Mouse (Mus musculus) limb, embryonic 11.5 days (tissue): ENCODE data around the gene Olfr726. TPM values are rescaled to one million over a fixed set of nuclear protein-coding genes. Genes with fewer than 3 reads are reported as not detected.

Source experiments
- polyA plus RNA-seq: library from polyadenylated mRNA; unstranded; fragments of >200 nt; fragmentation: Nextera tagmentation; extraction: Ambion mirVana; gene quantifications from 2 replicates; pipeline ENCODE4 v1.2.1, GENCODE M21; 2014

Gene Olfr726
- polyA plus RNA-seq, 1 experiment from 2014 or later, result not detected

Other genes with a start within 250 kb of the Olfr726 start
- not detected in 2 replicates for gene Olfr722, start 189.0 kb downstream of the Olfr726 start, polyA plus RNA-seq
- not detected in 2 replicates for gene Olfr723, start 159.2 kb downstream of the Olfr726 start, polyA plus RNA-seq
- not detected in 2 replicates for gene Olfr724, start 127.7 kb downstream of the Olfr726 start, polyA plus RNA-seq
- 0.23 TPM in 1 of 2 replicates, not detected in the other for gene Olfr725, start 50.6 kb downstream of the Olfr726 start, polyA plus RNA-seq
- gene Olfr727, start 32.2 kb upstream of the Olfr726 start, polyA plus RNA-seq, result not detected in 2 replicates
- not detected in 2 replicates for gene Olfr728, start 51.7 kb upstream of the Olfr726 start, polyA plus RNA-seq
- 0.06 TPM in 1 of 2 replicates, not detected in the other for gene Olfr729, start 62.0 kb upstream of the Olfr726 start, polyA plus RNA-seq
- not detected in 2 replicates for gene Olfr730, start 97.2 kb upstream of the Olfr726 start, polyA plus RNA-seq
- not detected in 2 replicates for gene Olfr731, start 150.9 kb upstream of the Olfr726 start, polyA plus RNA-seq
- gene Olfr732, start 193.3 kb upstream of the Olfr726 start, polyA plus RNA-seq, result not detected in 2 replicates
- not detected in 2 replicates for gene Olfr733, start 210.6 kb upstream of the Olfr726 start, polyA plus RNA-seq
- gene Olfr734, start 235.8 kb upstream of the Olfr726 start, polyA plus RNA-seq, result not detected in 2 replicates